Mouse (Mus musculus) embryonic facial prominence, embryonic 11.5 days (tissue): ENCODE data around the gene Bcr. TPM values are rescaled to one million over a fixed set of nuclear protein-coding genes. Genes with fewer than 3 reads are reported as not detected.

Experiments
- ATAC-seq: fragments of 200-750 bp; cut with Nextera tagmentation; replicated peaks from 2 replicates; pipeline ENCODE4 v1.8.0; 2017; ENCODE audit warnings: low read depth; ENCODE audit not compliant: insufficient number of reproducible peaks, low FRiP score, low TSS enrichment
- DNase-seq: peaks from one replicate; pipeline ENCODE4 v3.0.0-alpha.2; 2015; ENCODE audit warnings: low spot score
- H3K27ac ChIP-seq: fragments of 300-500 bp; sonication (generic); replicated peaks from 2 replicates; pipeline ENCODE4 v1.5.1; 2014; ENCODE audit warnings: mild to moderate bottlenecking, low read depth, low read length, control low read depth
- H3K27me3 ChIP-seq: fragments of 300-500 bp; sonication (generic); 2 replicates; pipeline ENCODE4 v1.6.1; 2014; ENCODE audit warnings: mild to moderate bottlenecking, low read length, moderate library complexity, mixed read lengths; ENCODE audit not compliant: control insufficient read depth, insufficient read depth
- H3K36me3 ChIP-seq: fragments of 300-500 bp; sonication (generic); replicated peaks from 2 replicates; pipeline ENCODE4 v1.6.1; 2014; ENCODE audit warnings: low read depth, mild to moderate bottlenecking, low read length, moderate library complexity, mixed read lengths; ENCODE audit not compliant: control insufficient read depth, insufficient read depth
- H3K4me1 ChIP-seq: fragments of 300-500 bp; sonication (generic); 2 replicates; pipeline ENCODE4 v1.6.1; 2014; ENCODE audit warnings: low read length, mixed read lengths; ENCODE audit not compliant: control insufficient read depth, insufficient read depth
- H3K4me2 ChIP-seq: fragments of 300-500 bp; sonication (generic); 2 replicates; pipeline ENCODE4 v1.6.1; 2014; ENCODE audit warnings: low read depth, mild to moderate bottlenecking, control low read depth, low read length, moderate library complexity
- H3K4me3 ChIP-seq: fragments of 300-500 bp; sonication (generic); 2 replicates; pipeline ENCODE4 v1.5.1; 2014; ENCODE audit warnings: low read depth, low read length, control low read depth
- H3K9ac ChIP-seq: fragments of 300-500 bp; sonication (generic); replicated peaks from 2 replicates; pipeline ENCODE4 v1.6.1; 2014; ENCODE audit warnings: mild to moderate bottlenecking, control low read depth, low read length
- H3K9me3 ChIP-seq: fragments of 300-500 bp; sonication (generic); replicated peaks from 2 replicates; pipeline ENCODE4 v1.6.1; 2016; ENCODE audit warnings: mild to moderate bottlenecking, low read length, inconsistent platforms, mixed read lengths; ENCODE audit not compliant: control insufficient read depth
- WGBS: fragments of 180-500 bp; shearing (Covaris S2); extraction: QIAGEN DNeasy Blood & Tissue Kit; methylation state at CpG from one replicate; pipeline ENCODE4 v1.1.7; 2014; 5-methylcytosine and 5-hydroxymethylcytosine counted together
- polyA plus RNA-seq: library from polyadenylated mRNA; unstranded; fragments of >200 nt; fragmentation: Nextera tagmentation; extraction: Ambion mirVana; gene quantifications from 2 replicates; pipeline ENCODE4 v1.2.1, GENCODE M21; 2014

The Bcr gene
- polyA plus RNA-seq, 1 experiment from 2014 or later: 10.3 TPM

- Histone ChIP-seq H3K4me1 (no peaks in the 10 kb centered on the region), H3K36me3 (peaks cover 3% of the 10 kb centered on the region), H3K4me3 (no peak overlapping the region), H3K27me3 (no peaks in the 10 kb centered on the region), H3K9me3 (no peaks in the 10 kb centered on the region), H3K4me2 (no peak overlapping the region), H3K27ac (no peak overlapping the region), H3K9ac (no peak overlapping the region)
- no peak for ATAC-seq
- 88% methylated on average over 10 of the region's 10 CpGs for WGBS
- no peak for DNase-seq
These were observed 86.2 kb downstream of the Bcr start for GRCm38 (mm10) chr10:75146619-75147018.

GRCm38 (mm10) chr10:75148295-75148694 is 87.9 kb downstream of the Bcr start:
- H3K4me1 ChIP-seq: no peaks in the 10 kb centered on the region
- H3K36me3 ChIP-seq: no peaks in the 10 kb centered on the region; the same call in 1 of the 2 replicates
- no peak overlapping the region for H3K4me2 ChIP-seq
- H3K27me3 ChIP-seq: no peaks in the 10 kb centered on the region
- 36% methylated on average over 6 of the region's 6 CpGs for WGBS
- no peak overlapping the region for H3K27ac ChIP-seq
- H3K4me3 ChIP-seq: no peak overlapping the region
- no peak overlapping the region for H3K9ac ChIP-seq
- H3K9me3 ChIP-seq: no peaks in the 10 kb centered on the region
- no peak for DNase-seq
- ATAC-seq: no peak

- 0 out of 2 replicates have a peak, but pooled peaks have one; percentile 12 for ATAC-seq
- 80% methylated on average over 5 of the region's 5 CpGs for WGBS
- Histone ChIP-seq H3K36me3 (no peaks in the 10 kb centered on the region; the same call in none of the 2 replicates), H3K4me2 (no peak overlapping the region), H3K4me3 (no peak overlapping the region), H3K27ac (no peak overlapping the region), H3K4me1 (no peaks in the 10 kb centered on the region), H3K9me3 (no peaks in the 10 kb centered on the region), H3K27me3 (no peaks in the 10 kb centered on the region), H3K9ac (no peak overlapping the region)
- no peak for DNase-seq
These were observed 90.0 kb downstream of the Bcr start for GRCm38 (mm10) chr10:75150361-75150760.

- Histone ChIP-seq H3K4me2 (no peak overlapping the region), H3K9ac (no peak overlapping the region), H3K36me3 (no peaks in the 10 kb centered on the region; the same call in none of the 2 replicates), H3K4me3 (no peak overlapping the region), H3K9me3 (no peaks in the 10 kb centered on the region), H3K4me1 (no peaks in the 10 kb centered on the region), H3K27ac (no peak overlapping the region), H3K27me3 (no peaks in the 10 kb centered on the region)
- DNase-seq (peak; percentile 90), ATAC-seq (no peak)
These were observed 90.9 kb downstream of the Bcr start for GRCm38 (mm10) chr10:75151311-75151710.

- Histone ChIP-seq H3K4me2 (no peak overlapping the region), H3K9me3 (no peaks in the 10 kb centered on the region), H3K27ac (no peak overlapping the region), H3K36me3 (peaks cover 3% of the 10 kb centered on the region), H3K4me3 (no peak overlapping the region), H3K27me3 (no peaks in the 10 kb centered on the region), H3K9ac (no peak overlapping the region), H3K4me1 (no peaks in the 10 kb centered on the region)
- ATAC-seq (0 out of 2 replicates have a peak, but pooled peaks have one; percentile 20), DNase-seq (no peak)
- WGBS: 54% methylated on average over 6 of the region's 6 CpGs
These were observed 96.4 kb downstream of the Bcr start for GRCm38 (mm10) chr10:75156835-75157234.

- no peak overlapping the region for H3K4me3 ChIP-seq
- H3K9ac ChIP-seq: no peak overlapping the region
- H3K4me2 ChIP-seq: no peak overlapping the region
- ATAC-seq: no peak
- DNase-seq: no peak
- H3K9me3 ChIP-seq: no peaks in the 10 kb centered on the region
- 89% methylated on average over 8 of the region's 8 CpGs for WGBS
- H3K4me1 ChIP-seq: no peaks in the 10 kb centered on the region
- no peak overlapping the region for H3K27ac ChIP-seq
- H3K36me3 ChIP-seq: peaks cover 3% of the 10 kb centered on the region
- H3K27me3 ChIP-seq: no peaks in the 10 kb centered on the region
These were observed 97.3 kb downstream of the Bcr start for GRCm38 (mm10) chr10:75157713-75158112.

GRCm38 (mm10) chr10:75158356-75158755 is 98.0 kb downstream of the Bcr start:
- no peak overlapping the region for H3K4me3 ChIP-seq
- no peak for ATAC-seq
- DNase-seq: no peak
- no peaks in the 10 kb centered on the region for H3K9me3 ChIP-seq
- no peak overlapping the region for H3K4me2 ChIP-seq
- no peak overlapping the region for H3K9ac ChIP-seq
- peaks cover 3% of the 10 kb centered on the region for H3K36me3 ChIP-seq
- no peaks in the 10 kb centered on the region for H3K4me1 ChIP-seq
- H3K27me3 ChIP-seq: no peaks in the 10 kb centered on the region
- H3K27ac ChIP-seq: no peak overlapping the region
- 53% methylated on average over 1 of the region's 1 CpGs for WGBS

- Histone ChIP-seq H3K4me2 (no peak overlapping the region), H3K9ac (no peak overlapping the region), H3K27me3 (no peaks in the 10 kb centered on the region), H3K27ac (no peak overlapping the region), H3K36me3 (peaks cover 3% of the 10 kb centered on the region), H3K4me3 (no peak overlapping the region), H3K9me3 (no peaks in the 10 kb centered on the region), H3K4me1 (no peaks in the 10 kb centered on the region)
- WGBS: 83% methylated on average over 10 of the region's 10 CpGs
- DNase-seq (peak; percentile 5), ATAC-seq (no peak)
These were observed 99.9 kb downstream of the Bcr start for GRCm38 (mm10) chr10:75160171-75160900.
